Mouse (Mus musculus) C2C12 (cell line): ENCODE results near the gene Agr2. TPM values are rescaled to one million over a fixed set of nuclear protein-coding genes. Genes with fewer than 3 reads are reported as not detected.

Source experiments
- H3K27me3 ChIP-seq: one replicate; pipeline ENCODE4 v1.6.1; 2011; ENCODE audit not compliant: control insufficient read depth, insufficient read depth, insufficient read length
- H3K36me3 ChIP-seq: one replicate; pipeline ENCODE4 v1.6.1; 2011; ENCODE audit not compliant: control insufficient read depth, insufficient read depth
- H3K4me3 ChIP-seq: one replicate; pipeline ENCODE4 v1.5.1; 2011; ENCODE audit warnings: mild to moderate bottlenecking, control low read depth; ENCODE audit not compliant: poor library complexity, insufficient read depth, severe bottlenecking
- H3K79me2 ChIP-seq: one replicate; pipeline ENCODE4 v1.6.1; 2011; ENCODE audit not compliant: control insufficient read depth, insufficient read depth
- H3K79me3 ChIP-seq: one replicate; pipeline ENCODE4 v1.6.1; 2011; ENCODE audit warnings: low read depth, control low read depth
- H3ac ChIP-seq: one replicate; pipeline ENCODE3; 2011; ENCODE audit warnings: low read depth; ENCODE audit not compliant: control insufficient read depth, insufficient read length
- CEBPB ChIP-seq: IDR thresholded peaks from one replicate; pipeline ENCODE4 v1.6.1; 2011; ENCODE audit warnings: low read depth, mild to moderate bottlenecking, control low read depth, moderate library complexity
- CTCF ChIP-seq: IDR thresholded peaks from one replicate; pipeline ENCODE4 v1.5.1; 2011; ENCODE audit not compliant: control insufficient read depth, insufficient read depth, insufficient read length
- FOSL1 ChIP-seq: IDR thresholded peaks from one replicate; pipeline ENCODE4 v1.8.0; 2011; ENCODE audit warnings: mild to moderate bottlenecking, low read length; ENCODE audit not compliant: poor library complexity, insufficient read depth, severe bottlenecking
- MAX ChIP-seq: IDR thresholded peaks from one replicate; pipeline ENCODE4 v1.6.1; 2011; ENCODE audit warnings: mild to moderate bottlenecking, control low read depth
- MYOD1 ChIP-seq: IDR thresholded peaks from one replicate; pipeline ENCODE4 v1.6.1; 2011; ENCODE audit warnings: low read depth; ENCODE audit not compliant: control insufficient read depth, insufficient read length
- MYOG ChIP-seq: IDR thresholded peaks from one replicate; pipeline ENCODE4 v1.6.1; 2011; ENCODE audit not compliant: control insufficient read depth, insufficient read length; ENCODE audit errors: extremely low read depth
- USF1 ChIP-seq: IDR thresholded peaks from one replicate; pipeline ENCODE4 v1.6.1; 2011; ENCODE audit warnings: low read depth, mild to moderate bottlenecking, control low read depth, moderate library complexity
- polyA plus RNA-seq: library from polyadenylated mRNA; unstranded; fragments of >200 nt; fragmentation: generic; extraction: Trizol; gene quantifications from one replicate; pipeline ENCODE4 v1.2.1, GENCODE M21; 2012; ENCODE audit warnings: missing spikeins

Agr2 gene
- polyA plus RNA-seq, 1 experiment: not detected

GRCm38 (mm10) chr12:36036776-36037175, 44.1 kb downstream of the Agr2 start:
- H3K27me3 ChIP-seq: no peaks in the 10 kb centered on the region
- no peaks in the 10 kb centered on the region for H3K79me3 ChIP-seq
- TF ChIP-seq FOSL1 (no peak), CEBPB (no peak), MYOD1 (no peak), USF1 (no peak), CTCF (no peak), MYOG (no peak), MAX (no peak)
- H3K79me2 ChIP-seq: no peaks in the 10 kb centered on the region
- H3ac ChIP-seq: no peak overlapping the region
- H3K4me3 ChIP-seq: no peak overlapping the region
- no peaks in the 10 kb centered on the region for H3K36me3 ChIP-seq

- H3K36me3 ChIP-seq: no peaks in the 10 kb centered on the region
- H3K79me3 ChIP-seq: no peaks in the 10 kb centered on the region
- TF ChIP-seq USF1: no peak
- no peak for TF ChIP-seq MYOD1
- no peak for TF ChIP-seq MAX
- TF ChIP-seq FOSL1: no peak
- TF ChIP-seq CEBPB: no peak
- TF ChIP-seq MYOG: no peak
- no peak for TF ChIP-seq CTCF
- no peaks in the 10 kb centered on the region for H3K27me3 ChIP-seq
- no peaks in the 10 kb centered on the region for H3K79me2 ChIP-seq
- no peak overlapping the region for H3ac ChIP-seq
- no peak overlapping the region for H3K4me3 ChIP-seq
Observed at GRCm38 (mm10) chr12:36039541-36040084, 46.9 kb downstream of the Agr2 start.

- H3K4me3 ChIP-seq: no peak overlapping the region
- no peaks in the 10 kb centered on the region for H3K79me2 ChIP-seq
- H3K36me3 ChIP-seq: no peaks in the 10 kb centered on the region
- no peaks in the 10 kb centered on the region for H3K79me3 ChIP-seq
- H3K27me3 ChIP-seq: no peaks in the 10 kb centered on the region
- H3ac ChIP-seq: no peak overlapping the region
- TF ChIP-seq MYOD1: no peak
- no peak for TF ChIP-seq CTCF
- no peak for TF ChIP-seq MAX
- TF ChIP-seq USF1: no peak
- no peak for TF ChIP-seq MYOG
- no peak for TF ChIP-seq FOSL1
- TF ChIP-seq CEBPB: no peak
Observed at GRCm38 (mm10) chr12:36040571-36041280, 48.0 kb downstream of the Agr2 start.

GRCm38 (mm10) chr12:36041281-36041589, 48.5 kb downstream of the Agr2 start:
- no peaks in the 10 kb centered on the region for H3K27me3 ChIP-seq
- H3K79me3 ChIP-seq: no peaks in the 10 kb centered on the region
- H3K79me2 ChIP-seq: no peaks in the 10 kb centered on the region
- H3K36me3 ChIP-seq: no peaks in the 10 kb centered on the region
- H3ac ChIP-seq: no peak overlapping the region
- no peak for TF ChIP-seq MYOG
- no peak for TF ChIP-seq FOSL1
- TF ChIP-seq CEBPB: no peak
- no peak for TF ChIP-seq MYOD1
- no peak for TF ChIP-seq USF1
- TF ChIP-seq CTCF: no peak
- no peak for TF ChIP-seq MAX
- no peak overlapping the region for H3K4me3 ChIP-seq

- H3K79me3 ChIP-seq: no peaks in the 10 kb centered on the region
- H3K79me2 ChIP-seq: no peaks in the 10 kb centered on the region
- TF ChIP-seq CEBPB (no peak), MYOG (no peak), MAX (no peak), USF1 (no peak), MYOD1 (no peak)
- H3K36me3 ChIP-seq: no peaks in the 10 kb centered on the region
- peak overlapping the region; percentile 77 for H3ac ChIP-seq
- no peak overlapping the region for H3K4me3 ChIP-seq
- H3K27me3 ChIP-seq: no peaks in the 10 kb centered on the region
Observed at GRCm38 (mm10) chr12:36041703-36042347, 49.1 kb downstream of the Agr2 start.
